Mouse (Mus musculus) embryonic facial prominence, embryonic 13.5 days (tissue): Measurements from ENCODE around the gene Ch25h. TPM values are rescaled to one million over a fixed set of nuclear protein-coding genes. Genes with fewer than 3 reads are reported as not detected.

ENCODE experiments used
- ATAC-seq: fragments of 200-750 bp; cut with Nextera tagmentation; 2 replicates; pipeline ENCODE4 v1.8.0; 2017; ENCODE audit warnings: low read depth; ENCODE audit not compliant: insufficient number of reproducible peaks, insufficient read depth, low FRiP score, low TSS enrichment
- H3K27ac ChIP-seq: fragments of 300-500 bp; sonication (generic); 2 replicates; pipeline ENCODE4 v1.5.1; 2015; ENCODE audit warnings: moderate library complexity, mild to moderate bottlenecking, inconsistent platforms
- H3K27me3 ChIP-seq: fragments of 300-500 bp; sonication (generic); 2 replicates; pipeline ENCODE4 v1.6.1; 2015; ENCODE audit warnings: mild to moderate bottlenecking, inconsistent platforms
- H3K36me3 ChIP-seq: fragments of 300-500 bp; sonication (generic); 2 replicates; pipeline ENCODE4 v1.6.1; 2015; ENCODE audit warnings: mild to moderate bottlenecking, inconsistent platforms
- H3K4me1 ChIP-seq: fragments of 300-500 bp; sonication (generic); 2 replicates; pipeline ENCODE4 v1.6.1; 2015; ENCODE audit warnings: inconsistent platforms
- H3K4me2 ChIP-seq: fragments of 300-500 bp; sonication (generic); 2 replicates; pipeline ENCODE4 v1.6.1; 2015; ENCODE audit warnings: moderate library complexity, mild to moderate bottlenecking, inconsistent platforms
- H3K4me3 ChIP-seq: fragments of 300-500 bp; sonication (generic); 2 replicates; pipeline ENCODE4 v1.5.1; 2015; ENCODE audit warnings: mild to moderate bottlenecking, inconsistent platforms
- H3K9ac ChIP-seq: fragments of 300-500 bp; sonication (generic); 2 replicates; pipeline ENCODE4 v1.6.1; 2015; ENCODE audit warnings: mild to moderate bottlenecking, inconsistent platforms
- H3K9me3 ChIP-seq: fragments of 300-500 bp; sonication (generic); 2 replicates; pipeline ENCODE4 v1.6.1; 2016; ENCODE audit warnings: inconsistent platforms
- WGBS: fragments of 180-500 bp; shearing (Covaris S2); methylation state at CpG from one replicate; pipeline ENCODE4 v1.1.7; 2015; ENCODE audit warnings: mixed read lengths; 5-methylcytosine and 5-hydroxymethylcytosine counted together
- polyA plus RNA-seq: library from polyadenylated mRNA; unstranded; fragments of >200 nt; fragmentation: Nextera tagmentation; extraction: Ambion mirVana; gene quantifications from 2 replicates; pipeline ENCODE4 v1.2.1, GENCODE M21; 2015

Ch25h gene
- 7.3 and 9.3 TPM in 2 replicates for polyA plus RNA-seq

DNA sequence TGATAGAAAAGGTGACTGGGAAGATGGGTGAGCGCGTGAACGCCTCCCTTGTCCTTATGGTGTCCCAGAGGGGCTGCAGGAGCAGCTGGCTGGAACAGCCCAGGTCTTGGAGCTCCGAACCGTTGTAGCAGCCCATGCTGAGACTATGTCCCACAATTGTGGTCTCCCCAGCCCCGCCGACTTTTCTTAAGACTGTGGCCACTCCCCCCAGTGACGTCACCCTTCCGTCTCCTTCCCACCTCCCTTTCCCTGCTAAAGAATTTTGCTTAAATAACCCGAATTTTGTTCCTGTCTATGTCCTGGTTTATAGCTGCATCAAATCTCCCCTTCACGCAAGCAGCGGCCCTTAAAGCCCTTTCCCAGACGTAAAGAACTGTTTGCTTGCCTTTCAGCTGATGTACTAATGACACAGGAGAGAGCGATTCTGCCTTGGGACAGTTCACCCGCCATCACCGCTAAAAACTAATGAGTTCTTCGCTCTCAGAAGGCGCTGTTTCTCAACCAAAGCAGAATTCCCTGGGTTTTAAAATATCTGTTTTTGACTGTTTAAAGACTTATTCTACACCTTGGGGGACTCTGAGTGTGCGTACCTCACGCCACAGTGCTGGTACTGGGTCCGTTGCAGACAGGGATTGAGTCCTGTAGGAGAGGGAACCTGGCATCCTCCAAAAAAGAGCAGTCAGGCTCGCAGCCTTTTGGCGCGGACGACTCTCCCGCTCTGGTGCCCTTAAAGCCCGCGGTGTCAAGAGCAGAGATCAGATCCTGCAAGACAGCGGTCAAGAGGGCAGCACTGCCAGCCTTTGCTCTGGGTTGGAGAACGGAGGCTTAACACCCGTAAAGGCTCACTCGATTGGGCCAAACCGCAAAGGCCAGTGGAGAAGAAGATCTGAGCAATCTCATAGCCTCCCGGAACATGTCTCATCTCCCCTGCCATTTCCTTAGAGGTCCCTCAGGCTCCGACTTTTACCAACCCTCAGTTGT lies at the start of gene Ch25h:
Ch25h (minus strand) TSS at position 174 of the 981 bp plus-strand sequence.
- Histone ChIP-seq H3K4me2 (peak within 1 kb of the TSS; percentile 95), H3K27me3 (peaks cover 46% of the 10 kb centered on the region), H3K9me3 (no peaks in the 10 kb centered on the region), H3K9ac (peak within 1 kb of the TSS; percentile 65), H3K27ac (no peak within 1 kb of the TSS), H3K36me3 (no peaks in the 10 kb centered on the region), H3K4me1 (peaks cover 22% of the 10 kb centered on the region), H3K4me3 (peak within 1 kb of the TSS; percentile 57)
- ATAC-seq: peak; percentile 75; the same call in 1 of the 2 replicates
- WGBS: under 1% methylated on average over 35 of the region's 35 CpGs

DNA sequence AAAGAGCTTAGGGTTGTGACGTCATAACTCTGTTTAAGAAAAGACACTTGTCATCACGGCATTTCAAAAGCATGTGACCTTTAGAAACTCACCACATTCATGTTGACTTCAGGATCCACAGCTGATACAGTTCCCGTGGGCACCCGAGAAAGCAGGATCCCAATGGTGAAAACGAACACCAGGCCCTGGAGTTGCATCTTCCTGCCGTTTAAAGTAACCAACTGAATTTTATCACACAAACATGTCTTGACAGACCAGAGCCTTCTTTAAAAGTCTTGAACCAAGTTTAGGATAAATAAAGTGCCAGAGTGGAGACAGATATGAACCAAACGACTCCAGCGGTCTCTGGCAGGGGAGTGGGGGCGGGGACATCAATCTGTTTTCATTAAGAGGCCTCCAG lies 49.7 kb upstream of the Ch25h start:
- no peak overlapping the region for H3K4me3 ChIP-seq
- peak overlapping the region; percentile 21 for H3K4me2 ChIP-seq
- H3K9ac ChIP-seq: no peak overlapping the region
- no peak overlapping the region for H3K27ac ChIP-seq
- H3K36me3 ChIP-seq: peaks cover 8% of the 10 kb centered on the region; the same call in 1 of the 2 replicates
- H3K4me1 ChIP-seq: peaks cover 12% of the 10 kb centered on the region
- no peaks in the 10 kb centered on the region for H3K9me3 ChIP-seq
- ATAC-seq: no peak
- no peaks in the 10 kb centered on the region for H3K27me3 ChIP-seq
- 44% methylated on average over 9 of the region's 9 CpGs for WGBS

DNA sequence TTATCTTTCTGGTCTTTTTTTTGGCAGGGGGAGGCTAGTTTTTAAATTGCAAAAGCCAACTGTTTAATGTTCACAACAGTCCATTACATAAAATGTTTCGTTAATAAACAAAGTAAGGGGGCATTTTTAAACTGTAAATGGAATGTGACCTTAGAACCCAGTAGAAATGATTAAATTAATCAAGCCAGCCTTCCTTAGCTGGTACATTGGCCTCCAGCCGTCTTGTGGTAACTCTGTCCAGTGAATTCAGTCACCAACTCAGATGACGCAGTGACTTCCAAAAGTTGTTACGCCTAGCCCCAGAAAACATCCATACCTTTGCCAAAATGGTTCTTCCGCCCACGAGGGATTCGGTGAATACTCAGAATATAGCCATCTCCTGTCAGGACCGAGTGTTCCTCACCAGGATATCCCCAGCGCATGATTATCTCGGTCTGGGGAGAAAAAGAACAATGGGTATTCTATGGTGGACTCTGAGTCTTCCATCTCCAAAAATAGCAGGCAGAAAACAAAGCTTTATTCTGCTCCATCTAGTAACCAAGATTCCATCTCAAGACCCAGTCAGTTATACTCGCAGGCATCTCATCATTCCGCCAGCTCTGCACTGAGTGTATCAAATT lies 48.3 kb upstream of the Ch25h start:
- H3K4me1 ChIP-seq: peaks cover 12% of the 10 kb centered on the region
- no peaks in the 10 kb centered on the region for H3K27me3 ChIP-seq
- ATAC-seq: no peak
- H3K9ac ChIP-seq: no peak overlapping the region
- 70% methylated on average over 12 of the region's 12 CpGs for WGBS
- no peak overlapping the region for H3K4me3 ChIP-seq
- no peak overlapping the region for H3K4me2 ChIP-seq
- no peak overlapping the region for H3K27ac ChIP-seq
- H3K36me3 ChIP-seq: peaks cover 14% of the 10 kb centered on the region
- no peaks in the 10 kb centered on the region for H3K9me3 ChIP-seq

DNA sequence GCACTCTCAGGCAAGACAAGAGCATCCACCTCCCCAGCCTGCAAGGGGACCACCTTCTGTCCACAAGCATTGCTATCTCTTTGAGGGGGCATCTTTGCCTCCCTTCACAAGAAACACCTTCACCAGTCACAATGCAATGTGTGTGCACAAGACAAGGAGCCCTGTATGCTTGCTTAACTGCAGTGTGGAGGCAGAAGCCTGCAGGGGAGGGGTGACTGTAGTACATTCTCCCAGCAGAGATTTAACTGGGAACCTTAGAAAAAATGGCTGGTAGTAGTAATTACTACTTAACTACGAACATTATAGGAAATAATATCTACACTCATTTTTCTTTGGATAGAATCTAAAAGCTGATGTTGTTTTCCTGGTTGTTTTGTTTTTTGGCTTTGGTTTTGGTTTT lies 47.0 kb upstream of the Ch25h start:
- no peak for ATAC-seq
- H3K4me1 ChIP-seq: peaks cover 12% of the 10 kb centered on the region
- H3K36me3 ChIP-seq: peaks cover 16% of the 10 kb centered on the region
- no peaks in the 10 kb centered on the region for H3K27me3 ChIP-seq
- H3K27ac ChIP-seq: no peak overlapping the region
- no peak overlapping the region for H3K4me3 ChIP-seq
- H3K4me2 ChIP-seq: no peak overlapping the region
- H3K9me3 ChIP-seq: no peaks in the 10 kb centered on the region
- 85% methylated on average over 1 of the region's 1 CpGs for WGBS
- H3K9ac ChIP-seq: no peak overlapping the region

DNA sequence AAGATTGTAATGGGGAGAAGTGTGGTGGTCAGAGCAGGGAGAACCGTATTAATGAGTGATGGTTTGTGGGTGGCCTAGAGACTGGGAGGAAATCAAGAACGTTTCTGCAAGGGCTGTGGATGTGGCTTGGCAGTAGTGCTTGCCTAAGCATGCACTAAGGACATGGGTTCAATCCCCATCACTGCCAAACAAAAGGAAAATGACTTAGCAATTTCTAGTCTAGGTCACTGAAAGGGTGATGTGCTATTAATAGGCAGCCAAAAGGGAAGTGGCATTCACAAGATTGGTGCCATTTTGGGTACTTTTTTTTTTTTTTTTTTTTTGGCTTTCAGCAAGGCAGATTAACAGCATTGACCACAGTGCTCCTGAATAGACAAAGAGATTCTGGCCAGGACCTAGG lies 46.4 kb upstream of the Ch25h start:
- 63% methylated on average over 2 of the region's 2 CpGs for WGBS
- Histone ChIP-seq H3K9ac (no peak overlapping the region), H3K9me3 (no peaks in the 10 kb centered on the region)

DNA sequence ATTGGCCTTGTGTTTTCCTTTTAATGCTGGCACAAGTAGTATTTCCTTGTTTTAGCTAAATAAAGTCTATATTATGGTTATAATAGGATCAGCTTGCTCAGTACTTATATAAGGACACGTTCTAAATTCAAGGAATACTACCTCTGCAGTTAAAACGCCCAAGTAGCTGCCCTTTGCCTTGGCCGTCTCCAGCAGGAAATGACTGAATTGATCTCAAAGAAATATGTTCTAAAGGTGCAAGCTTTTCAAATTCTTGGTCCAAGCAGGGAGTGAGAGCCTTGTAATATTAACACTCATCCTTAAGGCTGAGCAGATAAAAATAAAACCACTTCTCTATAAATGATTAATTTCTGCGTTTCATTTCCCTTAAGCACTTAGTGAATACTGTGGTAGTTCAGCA lies 45.1 kb upstream of the Ch25h start:
- ATAC-seq: no peak
- Histone ChIP-seq H3K9me3 (no peaks in the 10 kb centered on the region), H3K27ac (no peak overlapping the region), H3K36me3 (peaks cover 16% of the 10 kb centered on the region), H3K27me3 (no peaks in the 10 kb centered on the region), H3K4me2 (no peak overlapping the region), H3K4me3 (no peak overlapping the region), H3K9ac (no peak overlapping the region), H3K4me1 (peaks cover 5% of the 10 kb centered on the region)
- WGBS: 80% methylated on average over 4 of the region's 4 CpGs

More for the DNA sequence above, 46.4 kb upstream of the Ch25h start:
- Histone ChIP-seq H3K36me3 (peaks cover 16% of the 10 kb centered on the region), H3K4me1 (peaks cover 10% of the 10 kb centered on the region), H3K4me3 (no peak overlapping the region), H3K4me2 (no peak overlapping the region), H3K27me3 (no peaks in the 10 kb centered on the region), H3K27ac (no peak overlapping the region)
- no peak for ATAC-seq

DNA sequence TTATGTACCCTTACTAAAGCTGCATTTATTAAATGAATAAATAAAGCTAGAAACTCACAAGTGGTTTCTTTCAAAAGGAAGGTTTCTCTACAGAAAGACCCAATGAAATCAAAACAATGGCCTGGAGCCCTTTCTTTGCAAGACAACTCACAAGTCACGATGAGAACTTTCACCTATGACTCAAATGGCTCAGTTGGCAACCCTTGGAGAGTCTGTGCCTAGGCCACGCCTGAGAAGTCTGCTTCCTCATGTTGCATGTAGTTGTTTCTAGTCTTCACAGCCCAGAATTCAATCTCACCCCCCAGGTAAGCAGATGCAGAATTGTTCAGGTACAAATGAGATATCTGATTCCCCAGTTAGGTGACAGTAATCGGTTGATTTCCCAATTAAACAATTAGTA lies 44.7 kb upstream of the Ch25h start:
- 81% methylated on average over 3 of the region's 3 CpGs for WGBS
- no peak overlapping the region for H3K27ac ChIP-seq
- no peak for ATAC-seq
- no peak overlapping the region for H3K4me3 ChIP-seq
- H3K36me3 ChIP-seq: peaks cover 16% of the 10 kb centered on the region
- no peak overlapping the region for H3K9ac ChIP-seq
- H3K4me2 ChIP-seq: no peak overlapping the region
- peaks cover 2% of the 10 kb centered on the region for H3K4me1 ChIP-seq
- no peaks in the 10 kb centered on the region for H3K9me3 ChIP-seq
- H3K27me3 ChIP-seq: no peaks in the 10 kb centered on the region

DNA sequence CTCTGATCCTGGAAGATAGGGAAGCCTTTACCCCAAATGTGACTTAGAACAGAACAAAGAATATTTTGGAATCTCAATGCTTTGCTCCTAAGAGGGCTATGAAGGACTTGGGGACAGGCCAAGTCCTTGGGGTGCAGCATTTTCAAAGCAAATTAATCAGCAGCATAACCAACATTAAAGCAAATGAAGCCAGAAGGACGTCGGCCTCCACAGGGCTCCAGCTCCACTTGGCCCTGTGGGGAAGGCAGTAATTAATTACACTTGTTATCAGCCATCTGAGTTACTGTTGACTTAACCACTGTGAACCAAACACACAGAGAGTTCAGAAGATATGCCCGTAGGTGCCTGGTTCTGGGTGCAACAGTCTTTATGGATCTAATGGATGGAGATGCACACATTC lies 43.8 kb upstream of the Ch25h start:
- ATAC-seq: no peak
- Histone ChIP-seq H3K4me2 (no peak overlapping the region), H3K27me3 (no peaks in the 10 kb centered on the region), H3K4me1 (no peaks in the 10 kb centered on the region), H3K36me3 (peaks cover 16% of the 10 kb centered on the region), H3K9me3 (no peaks in the 10 kb centered on the region), H3K9ac (no peak overlapping the region), H3K4me3 (no peak overlapping the region), H3K27ac (no peak overlapping the region)
- WGBS: 61% methylated on average over 3 of the region's 3 CpGs

- no peaks in the 10 kb centered on the region for H3K27me3 ChIP-seq
- H3K27ac ChIP-seq: no peak overlapping the region
- H3K4me1 ChIP-seq: no peaks in the 10 kb centered on the region
- ATAC-seq: no peak
- H3K36me3 ChIP-seq: peaks cover 12% of the 10 kb centered on the region
- H3K9ac ChIP-seq: no peak overlapping the region
- 91% methylated on average over 13 of the region's 13 CpGs for WGBS
- no peak overlapping the region for H3K4me3 ChIP-seq
- H3K4me2 ChIP-seq: no peak overlapping the region
- no peaks in the 10 kb centered on the region for H3K9me3 ChIP-seq
Observed at GRCm38 (mm10) chr19:34517812-34518594, 43.0 kb upstream of the Ch25h start.

- H3K4me3 ChIP-seq: no peak overlapping the region
- no peaks in the 10 kb centered on the region for H3K4me1 ChIP-seq
- H3K27me3 ChIP-seq: no peaks in the 10 kb centered on the region
- no peaks in the 10 kb centered on the region for H3K9me3 ChIP-seq
- no peak overlapping the region for H3K4me2 ChIP-seq
- WGBS: 91% methylated on average over 3 of the region's 3 CpGs
- H3K27ac ChIP-seq: no peak overlapping the region
- peaks cover 12% of the 10 kb centered on the region for H3K36me3 ChIP-seq
- ATAC-seq: no peak
- no peak overlapping the region for H3K9ac ChIP-seq
Observed at GRCm38 (mm10) chr19:34517197-34517596, 42.2 kb upstream of the Ch25h start.

DNA sequence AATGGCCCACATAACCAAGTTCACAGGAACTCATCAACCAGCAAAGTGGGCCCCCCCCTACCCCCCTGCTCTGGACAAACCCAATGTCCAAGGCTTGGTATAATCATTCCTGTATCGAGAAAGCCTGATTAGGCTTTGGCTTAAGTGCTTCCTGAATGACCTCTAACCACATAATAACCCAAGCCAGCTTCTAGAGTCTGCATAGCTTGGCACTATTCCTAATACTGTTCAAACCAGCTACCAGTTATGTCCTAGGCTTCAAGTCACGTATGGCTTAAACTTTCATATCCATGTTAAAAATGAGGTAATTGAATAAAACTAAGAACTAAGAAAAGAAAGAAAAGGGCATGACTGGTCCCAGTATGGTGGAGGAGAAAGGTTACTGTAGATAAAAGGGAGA lies 41.4 kb upstream of the Ch25h start:
- ATAC-seq: no peak
- Histone ChIP-seq H3K27ac (no peak overlapping the region), H3K27me3 (no peaks in the 10 kb centered on the region), H3K9ac (no peak overlapping the region), H3K4me2 (no peak overlapping the region), H3K36me3 (peaks cover 8% of the 10 kb centered on the region), H3K4me3 (no peak overlapping the region), H3K9me3 (no peaks in the 10 kb centered on the region), H3K4me1 (no peaks in the 10 kb centered on the region)
- WGBS: 75% methylated on average over 2 of the region's 2 CpGs
